Mouse (Mus musculus): Measurements from ENCODE around the gene Laptm5. TPM values are rescaled to one million over a fixed set of nuclear protein-coding genes. Genes with fewer than 3 reads are reported as not detected.

The Laptm5 gene
- polyA plus RNA-seq, 1 experiment: 5.6 TPM

- Histone ChIP-seq H3K27me3 (ENCODE audit: control insufficient read depth, insufficient read depth, low read length) (no peaks in the 10 kb centered on the region), H3K36me3 (ENCODE audit: control insufficient read depth, insufficient read depth, low read length) (no peaks in the 10 kb centered on the region), H3K4me1 (ENCODE audit: control insufficient read depth, insufficient read depth, low read length) (peaks cover 7% of the 10 kb centered on the region), H3K27ac (ENCODE audit: control insufficient read depth, insufficient read depth, low read depth, low read length) (no peak overlapping the region), H3K4me3 (ENCODE audit: control insufficient read depth, low read depth, low read length) (no peak overlapping the region)
- TF ChIP-seq CTCF (IDR thresholded peaks at IDR 0.05; ENCODE audit: control insufficient read depth, insufficient read depth, insufficient replicate concordance, low read depth, low read length) (no peak), POLR2A (IDR thresholded peaks at IDR 0.05; ENCODE audit: control insufficient read depth, low read depth, low read length) (no peak)
These were observed 58.4 kb downstream of the Laptm5 start for GRCm38 (mm10) chr4:130971278-130971677.

GRCm38 (mm10) chr4:130972421-130972829 is 59.5 kb downstream of the Laptm5 start:
- H3K4me1 ChIP-seq (ENCODE audit: control insufficient read depth, insufficient read depth, low read length): peaks cover 7% of the 10 kb centered on the region
- no peaks in the 10 kb centered on the region for H3K27me3 ChIP-seq (ENCODE audit: control insufficient read depth, insufficient read depth, low read length)
- H3K36me3 ChIP-seq (ENCODE audit: control insufficient read depth, insufficient read depth, low read length): no peaks in the 10 kb centered on the region
- H3K4me3 ChIP-seq (ENCODE audit: control insufficient read depth, low read depth, low read length): no peak overlapping the region
- no peak overlapping the region for H3K27ac ChIP-seq (ENCODE audit: control insufficient read depth, insufficient read depth, low read depth, low read length)
- no peak for TF ChIP-seq CTCF (IDR thresholded peaks at IDR 0.05; ENCODE audit: control insufficient read depth, insufficient read depth, insufficient replicate concordance, low read depth, low read length)
- no peak for TF ChIP-seq POLR2A (IDR thresholded peaks at IDR 0.05; ENCODE audit: control insufficient read depth, low read depth, low read length)

DNA sequence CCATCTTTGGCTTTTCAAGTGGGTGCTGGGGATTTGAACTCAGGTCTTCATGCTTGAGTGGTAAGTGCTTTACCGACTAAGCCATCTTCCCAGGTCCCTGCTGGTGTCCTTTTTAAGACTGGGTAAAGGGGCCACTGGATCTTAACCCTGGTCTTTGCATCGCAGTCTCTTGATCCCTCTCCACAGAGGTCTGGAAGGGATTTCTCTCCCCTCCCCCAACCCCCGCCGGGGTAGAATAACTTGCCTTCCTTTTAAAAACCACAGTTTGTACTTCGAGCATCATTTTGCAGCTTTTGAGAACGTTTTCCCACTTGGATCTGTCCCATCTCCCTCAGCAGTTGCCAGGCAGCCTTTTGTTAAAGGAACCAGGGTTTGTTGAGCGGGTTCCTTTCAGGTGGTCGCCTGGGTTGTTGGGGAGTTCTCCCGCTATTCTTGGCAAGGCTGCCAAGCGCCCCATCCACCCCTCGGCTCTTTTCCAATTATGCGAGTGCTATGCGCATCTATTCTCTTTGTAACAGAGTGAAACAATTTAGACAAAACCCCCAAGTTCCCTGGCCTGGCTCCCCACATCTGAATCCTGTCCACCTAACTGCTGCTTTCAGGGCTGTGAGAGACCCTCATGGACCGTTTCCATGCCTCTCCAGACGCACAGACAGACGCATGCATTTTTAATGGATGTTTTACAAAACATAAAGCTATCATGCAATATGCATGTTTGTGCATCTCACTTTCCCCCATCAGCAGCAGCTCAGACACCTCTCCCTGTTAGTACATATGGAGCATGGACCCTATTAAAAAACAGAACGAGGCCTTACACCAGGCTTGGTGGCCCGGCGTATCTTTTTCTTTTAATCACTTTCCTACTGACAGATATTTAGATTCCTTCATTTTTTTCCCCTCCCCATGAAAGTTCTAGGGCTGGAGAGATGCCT is 60.7 kb downstream of the Laptm5 start:
- Histone ChIP-seq H3K36me3 (ENCODE audit: control insufficient read depth, insufficient read depth, low read length) (no peaks in the 10 kb centered on the region), H3K4me3 (ENCODE audit: control insufficient read depth, low read depth, low read length) (no peak overlapping the region), H3K4me1 (ENCODE audit: control insufficient read depth, insufficient read depth, low read length) (peaks cover 7% of the 10 kb centered on the region), H3K27me3 (ENCODE audit: control insufficient read depth, insufficient read depth, low read length) (no peaks in the 10 kb centered on the region), H3K27ac (ENCODE audit: control insufficient read depth, insufficient read depth, low read depth, low read length) (no peak overlapping the region)
- TF ChIP-seq CTCF (IDR thresholded peaks at IDR 0.05; ENCODE audit: control insufficient read depth, insufficient read depth, insufficient replicate concordance, low read depth, low read length) (no peak), POLR2A (IDR thresholded peaks at IDR 0.05; ENCODE audit: control insufficient read depth, low read depth, low read length) (no peak)

DNA sequence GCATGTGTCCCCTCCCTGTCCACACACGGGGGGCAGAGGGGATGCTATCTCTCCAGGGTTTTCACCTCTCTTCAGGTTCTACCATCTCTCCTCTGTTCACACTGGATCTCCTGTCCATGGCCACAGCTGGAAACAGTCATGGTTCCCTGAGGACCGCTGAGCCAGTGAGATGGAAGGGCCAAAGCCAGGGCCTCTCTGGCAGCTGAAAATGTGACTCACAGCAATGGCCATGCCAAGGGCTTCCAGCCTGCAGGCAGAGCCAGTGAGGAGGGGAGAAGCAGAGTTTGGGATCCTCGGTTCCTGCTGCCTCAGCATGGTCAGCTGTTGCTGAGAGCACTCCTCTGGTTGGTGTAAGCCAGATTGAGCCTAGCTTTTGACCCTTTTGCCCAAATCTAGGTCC is 66.1 kb downstream of the Laptm5 start:
- H3K36me3 ChIP-seq (ENCODE audit: control insufficient read depth, insufficient read depth, low read length): no peaks in the 10 kb centered on the region
- H3K27ac ChIP-seq (ENCODE audit: control insufficient read depth, insufficient read depth, low read depth, low read length): no peak overlapping the region
- TF ChIP-seq CTCF (IDR thresholded peaks at IDR 0.05; ENCODE audit: control insufficient read depth, insufficient read depth, insufficient replicate concordance, low read depth, low read length) (no peak), POLR2A (IDR thresholded peaks at IDR 0.05; ENCODE audit: control insufficient read depth, low read depth, low read length) (no peak)
- H3K4me3 ChIP-seq (ENCODE audit: control insufficient read depth, low read depth, low read length): no peak overlapping the region
- H3K4me1 ChIP-seq (ENCODE audit: control insufficient read depth, insufficient read depth, low read length): peaks cover 7% of the 10 kb centered on the region
- H3K27me3 ChIP-seq (ENCODE audit: control insufficient read depth, insufficient read depth, low read length): no peaks in the 10 kb centered on the region

- TF ChIP-seq CTCF (IDR thresholded peaks at IDR 0.05; ENCODE audit: control insufficient read depth, insufficient read depth, insufficient replicate concordance, low read depth, low read length) (no peak), POLR2A (IDR thresholded peaks at IDR 0.05; ENCODE audit: control insufficient read depth, low read depth, low read length) (no peak)
- Histone ChIP-seq H3K4me1 (ENCODE audit: control insufficient read depth, insufficient read depth, low read length) (no peaks in the 10 kb centered on the region), H3K36me3 (ENCODE audit: control insufficient read depth, insufficient read depth, low read length) (no peaks in the 10 kb centered on the region), H3K27me3 (ENCODE audit: control insufficient read depth, insufficient read depth, low read length) (no peaks in the 10 kb centered on the region), H3K4me3 (ENCODE audit: control insufficient read depth, low read depth, low read length) (no peak overlapping the region), H3K27ac (ENCODE audit: control insufficient read depth, insufficient read depth, low read depth, low read length) (no peak overlapping the region)
These were observed 71.7 kb downstream of the Laptm5 start for GRCm38 (mm10) chr4:130984416-130985182.

Other genes starting within 250 kb of the Laptm5 start
- 56.5 and 59.5 TPM in 2 replicates for gene Pum1, start 249.8 kb upstream of the Laptm5 start, polyA plus RNA-seq (2012; rRNA removed)
- 73.1 and 75.3 TPM in 2 replicates for gene Sdc3, start 120.6 kb upstream of the Laptm5 start, polyA plus RNA-seq (2012; rRNA removed)
- gene Matn1, start 31.3 kb downstream of the Laptm5 start, polyA plus RNA-seq (2012; rRNA removed): not detected in 2 replicates

Measured in testis, adult 2 months (tissue).